Mouse (Mus musculus): ENCODE measurements around the gene Midn. TPM values are rescaled to one million over a fixed set of nuclear protein-coding genes. Genes with fewer than 3 reads are reported as not detected.

Gene Midn
- polyA plus RNA-seq, 1 experiment from 2014 or later, result 37.0 TPM

DNA sequence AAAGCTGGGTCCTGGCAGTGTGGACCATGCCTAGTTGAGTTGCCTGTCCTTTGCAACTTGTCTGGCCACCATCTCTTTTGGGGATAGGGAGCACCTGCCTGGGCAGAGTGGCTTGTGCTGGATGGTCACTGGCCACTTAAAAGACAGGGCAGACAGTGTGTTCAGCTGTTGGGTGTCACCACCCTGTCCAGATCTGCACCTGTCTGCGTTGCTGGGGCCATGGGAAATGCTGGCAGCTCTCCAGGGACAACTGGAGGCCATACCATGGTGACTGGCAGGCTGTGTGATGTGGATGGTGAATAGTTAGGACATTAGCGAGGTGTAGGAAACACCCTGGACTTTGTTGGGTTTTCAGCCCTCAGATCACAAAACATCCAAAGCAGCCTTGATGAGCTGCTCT, 27.9 kb upstream of the Midn start:
- H3K27me3 ChIP-seq (replicated peaks; ENCODE audit: control insufficient read depth, insufficient read depth, low read length), result no peaks in the 10 kb centered on the region
- H3K9me3 ChIP-seq (ENCODE audit: control insufficient read depth, low read length), result no peaks in the 10 kb centered on the region
- H3K4me1 ChIP-seq (ENCODE audit: control insufficient read depth, insufficient read depth, low read length), result peaks cover 15% of the 10 kb centered on the region
- H3K27ac ChIP-seq (replicated peaks; ENCODE audit: low read depth, low read length), result no peak overlapping the region
- ATAC-seq (ENCODE audit: low read depth), result no peak
- H3K9ac ChIP-seq (ENCODE audit: low read depth, low read length), result no peak overlapping the region
- no peak overlapping the region for H3K4me2 ChIP-seq (ENCODE audit: low read depth, low read length)
- H3K4me3 ChIP-seq (ENCODE audit: low read depth, low read length), result no peak overlapping the region
- no peak for DNase-seq (ENCODE audit: low spot score)
- H3K36me3 ChIP-seq (ENCODE audit: control insufficient read depth, insufficient read depth, low read length), result peaks cover 54% of the 10 kb centered on the region
- WGBS, result 79% methylated on average over 2 of the region's 2 CpGs

DNA sequence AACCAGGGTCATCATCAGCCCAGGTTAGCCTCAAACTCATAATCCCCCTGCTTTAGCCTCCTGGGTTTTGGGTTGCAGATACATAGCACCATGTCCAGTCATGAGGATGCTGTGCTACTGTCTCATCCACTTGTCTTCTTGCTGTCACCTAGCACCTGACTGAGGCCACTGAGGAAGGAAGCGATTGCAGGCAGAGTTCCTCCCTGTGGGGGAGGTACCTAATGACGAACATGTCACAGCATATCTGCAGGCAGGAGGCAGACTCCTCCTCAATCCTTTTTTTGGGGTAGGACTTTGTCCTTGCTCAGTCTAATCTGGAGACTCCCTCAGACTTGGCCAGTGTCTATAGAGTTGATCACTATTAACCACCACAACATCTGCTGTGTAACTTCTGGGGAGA, 26.4 kb upstream of the Midn start:
- Histone ChIP-seq H3K4me2 (ENCODE audit: low read depth, low read length) (no peak overlapping the region), H3K4me1 (ENCODE audit: control insufficient read depth, insufficient read depth, low read length) (peaks cover 15% of the 10 kb centered on the region), H3K9ac (ENCODE audit: low read depth, low read length) (no peak overlapping the region), H3K27me3 (replicated peaks; ENCODE audit: control insufficient read depth, insufficient read depth, low read length) (no peaks in the 10 kb centered on the region), H3K27ac (replicated peaks; ENCODE audit: low read depth, low read length) (no peak overlapping the region), H3K36me3 (ENCODE audit: control insufficient read depth, insufficient read depth, low read length) (peaks cover 68% of the 10 kb centered on the region), H3K9me3 (ENCODE audit: control insufficient read depth, low read length) (no peaks in the 10 kb centered on the region), H3K4me3 (ENCODE audit: low read depth, low read length) (no peak overlapping the region)
- 90% methylated on average over 2 of the region's 2 CpGs for WGBS
- DNase-seq (ENCODE audit: low spot score), result no peak
- no peak for ATAC-seq (ENCODE audit: low read depth)

DNA sequence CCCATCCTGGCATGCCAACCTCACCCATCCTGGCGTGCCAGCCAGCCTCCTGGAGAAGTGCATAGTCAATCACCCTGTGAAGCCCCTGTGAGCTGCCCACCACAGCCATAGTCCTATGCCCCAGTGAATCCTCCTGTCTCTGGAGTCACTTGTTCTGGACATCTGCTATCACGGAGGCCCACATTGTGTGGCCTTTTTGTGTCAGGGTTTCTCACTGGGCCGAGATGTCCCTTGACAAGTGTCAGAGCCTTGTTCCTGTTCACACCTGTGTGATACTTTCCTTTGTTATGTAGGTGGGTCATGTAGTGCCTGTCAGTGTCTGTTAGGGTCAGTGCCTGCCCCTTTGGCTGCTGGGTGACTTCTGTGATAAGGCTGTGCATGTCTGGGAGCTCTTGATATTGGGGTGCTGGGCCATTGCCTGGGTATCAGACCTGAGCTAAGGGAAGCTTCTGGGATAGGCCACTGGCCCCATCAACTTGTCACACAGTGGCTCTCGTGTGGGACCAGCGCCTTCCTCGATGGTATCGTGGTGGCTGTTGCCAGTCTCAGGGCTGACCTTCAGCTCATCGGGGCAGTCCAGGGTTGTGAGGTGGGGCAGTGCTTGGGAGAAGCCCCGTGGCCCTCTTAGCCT, 24.0 kb upstream of the Midn start:
- H3K9ac ChIP-seq (ENCODE audit: low read depth, low read length), result no peak overlapping the region
- DNase-seq (ENCODE audit: low spot score), result no peak
- no peak overlapping the region for H3K27ac ChIP-seq (replicated peaks; ENCODE audit: low read depth, low read length)
- ATAC-seq (ENCODE audit: low read depth), result no peak
- peaks cover 84% of the 10 kb centered on the region for H3K36me3 ChIP-seq (ENCODE audit: control insufficient read depth, insufficient read depth, low read length)
- no peaks in the 10 kb centered on the region for H3K27me3 ChIP-seq (replicated peaks; ENCODE audit: control insufficient read depth, insufficient read depth, low read length)
- no peaks in the 10 kb centered on the region for H3K4me1 ChIP-seq (ENCODE audit: control insufficient read depth, insufficient read depth, low read length)
- no peaks in the 10 kb centered on the region for H3K9me3 ChIP-seq (ENCODE audit: control insufficient read depth, low read length)
- H3K4me3 ChIP-seq (ENCODE audit: low read depth, low read length), result no peak overlapping the region
- 95% methylated on average over 9 of the region's 9 CpGs for WGBS
- H3K4me2 ChIP-seq (ENCODE audit: low read depth, low read length), result no peak overlapping the region

DNA sequence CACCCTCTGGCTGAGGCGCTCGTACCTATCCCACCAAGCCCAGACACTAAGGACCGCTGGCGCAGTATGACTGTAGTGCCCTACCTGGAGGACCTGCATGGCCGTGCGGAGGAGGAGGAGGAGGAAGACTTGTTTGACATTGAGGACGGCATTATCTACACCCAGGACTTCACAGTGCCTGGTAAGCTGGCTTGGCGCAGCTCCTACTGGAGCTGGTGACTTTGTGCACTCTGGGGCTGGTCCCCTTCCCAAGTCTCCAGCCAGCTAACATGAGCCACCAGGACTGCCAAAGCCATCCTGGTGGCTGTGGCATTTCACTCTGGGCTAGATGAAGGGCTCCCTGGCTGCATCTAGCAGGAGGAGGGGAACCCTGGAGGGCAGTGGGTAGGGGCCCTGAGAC, 20.2 kb upstream of the Midn start:
- ATAC-seq (ENCODE audit: low read depth) (no peak), DNase-seq (ENCODE audit: low spot score) (no peak)
- 94% methylated on average over 8 of the region's 8 CpGs for WGBS
- no peaks in the 10 kb centered on the region for H3K4me1 ChIP-seq (ENCODE audit: control insufficient read depth, insufficient read depth, low read length)
- peaks cover 92% of the 10 kb centered on the region for H3K36me3 ChIP-seq (ENCODE audit: control insufficient read depth, insufficient read depth, low read length)
- no peak overlapping the region for H3K4me3 ChIP-seq (ENCODE audit: low read depth, low read length)
- no peak overlapping the region for H3K9ac ChIP-seq (ENCODE audit: low read depth, low read length)
- no peak overlapping the region for H3K27ac ChIP-seq (replicated peaks; ENCODE audit: low read depth, low read length)
- H3K4me2 ChIP-seq (ENCODE audit: low read depth, low read length), result no peak overlapping the region
- H3K27me3 ChIP-seq (replicated peaks; ENCODE audit: control insufficient read depth, insufficient read depth, low read length), result no peaks in the 10 kb centered on the region
- no peaks in the 10 kb centered on the region for H3K9me3 ChIP-seq (ENCODE audit: control insufficient read depth, low read length)

DNA sequence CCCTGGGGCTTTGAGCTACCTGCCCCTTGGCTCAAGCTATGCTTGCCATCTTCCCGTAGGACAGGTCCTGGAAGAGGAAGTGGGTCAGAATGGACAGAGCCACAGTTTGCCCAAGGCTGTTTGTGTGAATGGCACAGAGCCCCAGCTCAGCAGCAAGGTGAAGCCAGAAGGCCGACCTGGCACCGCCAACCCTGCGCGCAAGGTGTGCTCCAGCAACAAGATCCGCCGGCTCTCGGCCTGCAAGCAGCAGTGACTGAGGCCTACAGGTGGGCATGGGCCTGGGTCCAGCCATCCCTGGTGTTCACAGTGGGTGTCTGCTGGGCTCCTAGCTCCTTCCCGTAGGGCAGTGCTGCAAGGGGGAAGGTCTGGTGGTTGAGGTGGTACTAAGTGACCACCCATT, 18.2 kb upstream of the Midn start:
- Histone ChIP-seq H3K27me3 (replicated peaks; ENCODE audit: control insufficient read depth, insufficient read depth, low read length) (no peaks in the 10 kb centered on the region), H3K9ac (ENCODE audit: low read depth, low read length) (no peak overlapping the region), H3K4me2 (ENCODE audit: low read depth, low read length) (no peak overlapping the region), H3K9me3 (ENCODE audit: control insufficient read depth, low read length) (no peaks in the 10 kb centered on the region), H3K36me3 (ENCODE audit: control insufficient read depth, insufficient read depth, low read length) (peaks cover 89% of the 10 kb centered on the region), H3K27ac (replicated peaks; ENCODE audit: low read depth, low read length) (no peak overlapping the region), H3K4me1 (ENCODE audit: control insufficient read depth, insufficient read depth, low read length) (no peaks in the 10 kb centered on the region), H3K4me3 (ENCODE audit: low read depth, low read length) (no peak overlapping the region)
- DNase-seq (ENCODE audit: low spot score) (no peak), ATAC-seq (ENCODE audit: low read depth) (no peak)
- 94% methylated on average over 3 of the region's 9 CpGs for WGBS

DNA sequence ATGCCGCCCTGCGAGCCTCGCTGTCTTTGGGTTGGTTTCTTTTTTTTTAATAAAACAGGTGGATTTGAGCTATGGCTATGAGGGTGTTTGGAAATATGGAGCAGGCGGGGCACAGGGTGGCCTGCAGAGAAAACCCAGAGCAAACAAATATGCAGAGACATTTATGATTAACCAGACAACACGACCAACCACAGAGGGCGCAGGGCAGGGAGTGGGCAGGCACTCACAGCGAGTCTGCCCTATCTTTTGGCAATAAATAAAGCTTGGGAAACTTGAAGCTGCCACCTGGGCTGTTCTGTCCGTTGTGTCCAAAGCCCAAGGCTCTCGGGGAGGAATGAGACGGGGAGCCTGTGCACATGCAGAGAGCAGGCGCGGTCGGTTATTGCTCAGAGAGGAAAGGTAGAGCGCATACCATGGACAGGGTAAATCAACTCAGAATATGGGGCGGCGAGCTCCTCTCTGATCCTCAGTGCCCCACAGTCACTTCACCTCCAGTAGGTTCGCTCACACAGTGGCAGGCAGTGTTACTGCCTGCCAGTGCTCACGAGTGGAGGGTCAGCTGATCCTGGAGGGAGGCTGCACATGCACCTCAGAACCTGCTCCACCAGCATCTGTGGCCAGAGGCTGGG, 17.6 kb upstream of the Midn start:
- Histone ChIP-seq H3K27me3 (replicated peaks; ENCODE audit: control insufficient read depth, insufficient read depth, low read length) (no peaks in the 10 kb centered on the region), H3K36me3 (ENCODE audit: control insufficient read depth, insufficient read depth, low read length) (peaks cover 82% of the 10 kb centered on the region), H3K4me1 (ENCODE audit: control insufficient read depth, insufficient read depth, low read length) (no peaks in the 10 kb centered on the region), H3K27ac (replicated peaks; ENCODE audit: low read depth, low read length) (no peak overlapping the region), H3K9me3 (ENCODE audit: control insufficient read depth, low read length) (no peaks in the 10 kb centered on the region), H3K9ac (ENCODE audit: low read depth, low read length) (no peak overlapping the region), H3K4me3 (ENCODE audit: low read depth, low read length) (no peak overlapping the region), H3K4me2 (ENCODE audit: low read depth, low read length) (no peak overlapping the region)
- WGBS, result 82% methylated on average over 18 of the region's 18 CpGs
- no peak for ATAC-seq (ENCODE audit: low read depth)
- no peak for DNase-seq (ENCODE audit: low spot score)

DNA sequence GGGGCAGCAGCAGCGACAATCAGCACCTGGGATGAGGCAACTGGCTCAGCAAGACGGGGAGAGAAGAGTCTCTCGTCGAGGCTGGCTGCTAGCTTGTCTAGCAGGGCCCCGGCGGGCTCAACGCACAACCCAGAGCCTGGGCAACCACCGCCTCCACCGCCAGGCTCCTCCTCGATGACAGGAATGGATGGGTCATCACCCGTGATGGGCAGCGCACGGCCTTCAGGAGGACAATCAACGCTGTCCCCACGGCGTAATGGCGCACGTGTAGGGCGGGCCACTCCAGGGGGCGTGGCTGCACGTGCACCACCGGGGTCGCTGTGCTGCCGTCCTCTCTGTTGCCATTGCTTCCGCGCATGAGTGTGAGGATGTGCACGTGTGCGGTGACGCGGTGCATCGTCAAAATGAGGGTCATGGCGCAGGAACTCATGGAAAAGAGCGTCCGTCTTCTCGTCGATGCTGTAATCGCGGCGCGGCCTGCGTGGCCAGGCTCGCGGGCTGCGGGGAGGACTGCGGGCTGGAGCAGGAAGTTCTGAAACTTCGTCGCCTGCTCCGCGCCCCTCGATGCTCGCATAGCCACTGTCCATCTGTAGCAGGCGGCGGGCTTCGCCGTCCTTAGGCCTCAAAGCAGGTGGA, 16.6 kb upstream of the Midn start:
- H3K9me3 ChIP-seq (ENCODE audit: control insufficient read depth, low read length), result 0 out of 2 replicates have a peak, but pooled peaks cover 3% of the 10 kb centered on the region
- peak overlapping the region; percentile 42 for H3K4me2 ChIP-seq (ENCODE audit: low read depth, low read length)
- H3K27ac ChIP-seq (replicated peaks; ENCODE audit: low read depth, low read length), result no peak overlapping the region; the same call in 1 of the 2 replicates
- ATAC-seq (ENCODE audit: low read depth) (peak; percentile 26; the same call in 1 of the 2 replicates), DNase-seq (ENCODE audit: low spot score) (no peak)
- peaks cover 9% of the 10 kb centered on the region; the same call in 1 of the 2 replicates for H3K27me3 ChIP-seq (replicated peaks; ENCODE audit: control insufficient read depth, insufficient read depth, low read length)
- H3K4me1 ChIP-seq (ENCODE audit: control insufficient read depth, insufficient read depth, low read length), result no peaks in the 10 kb centered on the region
- peaks cover 80% of the 10 kb centered on the region for H3K36me3 ChIP-seq (ENCODE audit: control insufficient read depth, insufficient read depth, low read length)
- 16% methylated on average over 40 of the region's 55 CpGs for WGBS
- H3K9ac ChIP-seq (ENCODE audit: low read depth, low read length), result peak overlapping the region; percentile 49; the same call in 1 of the 2 replicates
- peak overlapping the region; percentile 19 for H3K4me3 ChIP-seq (ENCODE audit: low read depth, low read length)

DNA sequence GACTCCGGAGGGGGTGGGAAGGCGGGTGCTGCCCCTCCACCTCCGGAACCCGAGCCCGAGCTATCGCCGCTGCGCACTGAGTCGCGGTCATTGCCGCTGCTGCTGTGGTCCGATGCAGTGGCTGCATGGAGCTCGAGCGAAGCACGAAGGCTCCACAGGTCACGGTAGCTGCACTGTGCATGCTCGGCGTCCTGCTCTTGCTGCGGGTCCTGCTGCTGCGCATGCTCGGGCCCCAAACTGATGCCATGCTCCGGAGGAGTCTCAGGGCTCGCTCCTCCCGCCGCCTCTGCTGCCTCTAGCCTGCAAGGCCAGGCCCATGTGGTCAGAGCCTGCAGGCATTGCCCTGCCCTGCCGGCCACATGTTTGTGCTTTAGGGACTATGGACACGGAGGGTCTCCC, 16.1 kb upstream of the Midn start:
- ATAC-seq (ENCODE audit: low read depth), result peak; percentile 11; the same call in 1 of the 2 replicates
- peaks cover 4% of the 10 kb centered on the region for H3K4me1 ChIP-seq (ENCODE audit: control insufficient read depth, insufficient read depth, low read length)
- 0 out of 2 replicates have a peak, but pooled peaks cover 3% of the 10 kb centered on the region for H3K9me3 ChIP-seq (ENCODE audit: control insufficient read depth, low read length)
- peaks cover 14% of the 10 kb centered on the region for H3K27me3 ChIP-seq (replicated peaks; ENCODE audit: control insufficient read depth, insufficient read depth, low read length)
- peaks cover 75% of the 10 kb centered on the region for H3K36me3 ChIP-seq (ENCODE audit: control insufficient read depth, insufficient read depth, low read length)
- no peak for DNase-seq (ENCODE audit: low spot score)
- H3K27ac ChIP-seq (replicated peaks; ENCODE audit: low read depth, low read length), result no peak overlapping the region
- H3K4me3 ChIP-seq (ENCODE audit: low read depth, low read length), result peak overlapping the region; percentile 19
- peak overlapping the region; percentile 49; the same call in 1 of the 2 replicates for H3K9ac ChIP-seq (ENCODE audit: low read depth, low read length)
- H3K4me2 ChIP-seq (ENCODE audit: low read depth, low read length), result peak overlapping the region; percentile 42
- WGBS, result 35% methylated on average over 11 of the region's 27 CpGs

Measured in embryonic facial prominence, embryonic 14.5 days (tissue).